Mouse (Mus musculus) neural tube, embryonic 13.5 days (tissue): Measurements from ENCODE around the gene Rap1gap. TPM values are rescaled to one million over a fixed set of nuclear protein-coding genes. Genes with fewer than 3 reads are reported as not detected.

Experiments
- ATAC-seq: fragments of 200-750 bp; cut with Nextera tagmentation; 2 replicates; pipeline ENCODE4 v1.8.0; 2017; ENCODE audit warnings: low read depth, mild to moderate bottlenecking, moderate TSS enrichment, moderate library complexity
- H3K27ac ChIP-seq: fragments of 300-500 bp; sonication (generic); replicated peaks from 2 replicates; pipeline ENCODE4 v1.5.1; 2015; ENCODE audit warnings: moderate library complexity, mild to moderate bottlenecking, inconsistent platforms
- H3K27me3 ChIP-seq: fragments of 300-500 bp; sonication (generic); 2 replicates; pipeline ENCODE4 v1.6.1; 2015; ENCODE audit warnings: mild to moderate bottlenecking, inconsistent platforms
- H3K36me3 ChIP-seq: fragments of 300-500 bp; sonication (generic); 2 replicates; pipeline ENCODE4 v1.6.1; 2015; ENCODE audit warnings: mild to moderate bottlenecking, inconsistent platforms
- H3K4me1 ChIP-seq: fragments of 300-500 bp; sonication (generic); replicated peaks from 2 replicates; pipeline ENCODE4 v1.6.1; 2015; ENCODE audit warnings: inconsistent platforms
- H3K4me2 ChIP-seq: fragments of 300-500 bp; sonication (generic); 2 replicates; pipeline ENCODE4 v1.6.1; 2015; ENCODE audit warnings: inconsistent platforms, mild to moderate bottlenecking, moderate library complexity
- H3K4me3 ChIP-seq: fragments of 300-500 bp; sonication (generic); 2 replicates; pipeline ENCODE4 v1.5.1; 2015; ENCODE audit warnings: mild to moderate bottlenecking, inconsistent platforms
- H3K9ac ChIP-seq: fragments of 300-500 bp; sonication (generic); 2 replicates; pipeline ENCODE4 v1.6.1; 2015; ENCODE audit warnings: moderate library complexity, mild to moderate bottlenecking, inconsistent platforms
- H3K9me3 ChIP-seq: fragments of 300-500 bp; sonication (generic); 2 replicates; pipeline ENCODE4 v1.6.1; 2016; ENCODE audit warnings: inconsistent platforms
- WGBS: fragments of 180-500 bp; shearing (Covaris S2); methylation state at CpG from one replicate; pipeline ENCODE4 v1.1.7; 2015; 5-methylcytosine and 5-hydroxymethylcytosine counted together
- polyA plus RNA-seq: library from polyadenylated mRNA; unstranded; fragments of >200 nt; fragmentation: Nextera tagmentation; extraction: Ambion mirVana; gene quantifications from 2 replicates; pipeline ENCODE4 v1.2.1, GENCODE M21; 2015

Gene Rap1gap
- polyA plus RNA-seq, 1 experiment from 2014 or later = 51.2 TPM

DNA sequence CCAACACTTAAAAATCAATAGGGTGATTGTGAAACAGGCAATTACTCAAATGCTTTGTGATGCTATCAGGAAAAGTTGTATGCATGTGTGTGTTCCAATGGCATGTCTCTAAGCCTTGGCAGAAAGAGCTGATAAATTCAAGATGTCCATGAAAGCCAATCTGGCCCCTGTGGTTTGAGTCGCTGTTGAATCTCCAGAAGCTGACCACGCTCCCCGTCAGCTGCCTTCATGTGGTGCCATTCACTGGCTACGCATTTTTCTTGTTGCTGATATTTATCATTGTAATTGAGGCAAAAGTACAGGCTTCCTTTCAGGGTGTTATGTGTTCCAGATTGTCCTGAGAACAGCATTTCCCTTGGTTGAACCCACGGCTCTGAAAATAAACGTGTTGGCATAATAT lies 16.9 kb upstream of the Rap1gap start:
- Histone ChIP-seq H3K27ac (no peak overlapping the region), H3K4me1 (no peaks in the 10 kb centered on the region), H3K4me3 (no peak overlapping the region), H3K9me3 (no peaks in the 10 kb centered on the region), H3K9ac (no peak overlapping the region), H3K4me2 (no peak overlapping the region), H3K36me3 (peaks cover 92% of the 10 kb centered on the region), H3K27me3 (no peaks in the 10 kb centered on the region)
- ATAC-seq = no peak
- WGBS = 77% methylated on average over 6 of the region's 6 CpGs

DNA sequence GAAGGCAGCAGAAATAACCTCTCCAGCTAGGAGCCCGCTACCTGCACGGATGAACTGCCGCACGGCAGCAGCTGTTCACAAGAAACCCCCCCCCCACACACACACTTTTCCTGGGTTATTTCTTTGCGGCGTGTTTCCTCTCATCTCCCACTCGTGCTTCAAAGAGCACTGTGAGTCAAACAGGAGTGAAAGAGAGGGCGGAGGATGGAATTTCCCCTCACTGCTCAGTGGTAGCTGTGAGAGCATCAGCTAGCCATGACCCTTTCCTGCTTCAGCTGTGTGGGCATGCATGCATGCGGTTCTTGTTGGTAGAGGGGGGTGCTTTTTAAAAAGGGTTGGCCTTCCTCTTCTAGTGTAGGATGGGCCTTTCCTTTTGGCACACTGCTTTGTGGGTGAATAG lies 16.3 kb upstream of the Rap1gap start:
- Histone ChIP-seq H3K9ac (no peak overlapping the region), H3K4me3 (no peak overlapping the region), H3K4me2 (no peak overlapping the region), H3K9me3 (no peaks in the 10 kb centered on the region), H3K27me3 (no peaks in the 10 kb centered on the region), H3K4me1 (no peaks in the 10 kb centered on the region), H3K27ac (no peak overlapping the region), H3K36me3 (peaks cover 94% of the 10 kb centered on the region)
- WGBS = 85% methylated on average over 9 of the region's 9 CpGs
- no peak for ATAC-seq

DNA sequence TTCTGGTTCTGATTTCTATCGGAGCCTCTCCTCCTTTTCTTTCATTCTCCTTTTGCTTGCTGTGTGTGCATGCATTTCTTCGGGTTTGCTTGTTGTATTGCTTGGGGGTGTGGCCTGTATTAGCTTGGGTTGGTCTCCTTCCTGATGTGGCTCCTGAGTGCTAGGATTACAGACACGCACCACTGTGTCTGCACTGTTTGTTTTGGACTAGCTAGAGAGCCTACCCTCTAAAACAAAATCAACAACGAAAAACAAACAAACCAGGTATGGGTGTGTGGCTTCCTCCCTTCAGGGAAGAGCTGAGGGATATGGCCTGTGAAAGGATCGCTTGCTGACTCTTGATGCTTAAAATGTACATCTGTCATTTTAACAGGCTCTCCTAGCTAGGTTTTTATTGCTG lies 13.6 kb upstream of the Rap1gap start:
- no peak for ATAC-seq
- Histone ChIP-seq H3K36me3 (peaks cover 92% of the 10 kb centered on the region), H3K4me2 (no peak overlapping the region), H3K4me1 (no peaks in the 10 kb centered on the region), H3K9ac (no peak overlapping the region), H3K27me3 (no peaks in the 10 kb centered on the region), H3K4me3 (no peak overlapping the region), H3K9me3 (no peaks in the 10 kb centered on the region), H3K27ac (no peak overlapping the region)
- 91% methylated on average over 5 of the region's 5 CpGs for WGBS

- Histone ChIP-seq H3K27me3 (no peaks in the 10 kb centered on the region), H3K4me2 (no peak overlapping the region), H3K4me1 (no peaks in the 10 kb centered on the region), H3K4me3 (no peak overlapping the region), H3K27ac (no peak overlapping the region), H3K36me3 (peaks cover 97% of the 10 kb centered on the region), H3K9ac (no peak overlapping the region), H3K9me3 (no peaks in the 10 kb centered on the region)
- no peak for ATAC-seq
- 98% methylated on average over 5 of the region's 5 CpGs for WGBS
Observed at GRCm38 (mm10) chr4:137652835-137653346, 11.6 kb upstream of the Rap1gap start.

GRCm38 (mm10) chr4:137655241-137656031 lies 9.1 kb upstream of the Rap1gap start:
- Histone ChIP-seq H3K4me1 (peaks cover 4% of the 10 kb centered on the region), H3K27me3 (no peaks in the 10 kb centered on the region), H3K27ac (no peak overlapping the region), H3K36me3 (peaks cover 75% of the 10 kb centered on the region), H3K4me2 (no peak overlapping the region), H3K9me3 (no peaks in the 10 kb centered on the region), H3K4me3 (no peak overlapping the region), H3K9ac (no peak overlapping the region)
- 73% methylated on average over 18 of the region's 18 CpGs for WGBS
- ATAC-seq = no peak

DNA sequence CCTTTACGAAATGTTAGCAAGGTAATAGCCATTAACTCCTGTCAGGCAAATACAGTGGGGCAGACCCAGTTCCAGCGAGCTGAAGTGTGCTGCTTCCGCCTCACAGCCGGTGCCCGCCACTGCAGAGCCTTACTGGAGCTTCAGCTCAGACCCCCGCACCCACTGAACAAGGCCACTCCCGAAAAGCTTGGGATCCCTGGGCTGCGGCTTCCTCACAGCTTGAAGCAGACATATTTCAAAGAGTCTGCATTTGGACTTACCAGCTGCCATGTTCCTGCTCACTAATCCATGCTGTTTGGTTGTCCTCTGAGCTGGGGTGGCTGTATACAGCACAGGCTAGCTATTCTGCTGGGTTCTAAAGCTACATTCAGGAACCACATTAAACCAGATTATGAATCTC lies 6.9 kb upstream of the Rap1gap start:
- 85% methylated on average over 8 of the region's 8 CpGs for WGBS
- H3K4me1 ChIP-seq = peaks cover 16% of the 10 kb centered on the region

GRCm38 (mm10) chr4:137659541-137659940 lies 5.0 kb upstream of the Rap1gap start:
- H3K4me1 ChIP-seq = peaks cover 25% of the 10 kb centered on the region
- peaks cover 14% of the 10 kb centered on the region for H3K27me3 ChIP-seq
- WGBS = 65% methylated on average over 4 of the region's 4 CpGs
- H3K36me3 ChIP-seq = peaks cover 36% of the 10 kb centered on the region
- no peak overlapping the region for H3K4me3 ChIP-seq
- ATAC-seq = no peak
- H3K27ac ChIP-seq = no peak overlapping the region
- no peaks in the 10 kb centered on the region for H3K9me3 ChIP-seq
- no peak overlapping the region for H3K4me2 ChIP-seq
- no peak overlapping the region for H3K9ac ChIP-seq

More for the DNA sequence above, 6.9 kb upstream of the Rap1gap start:
- Histone ChIP-seq H3K4me3 (no peak overlapping the region), H3K9me3 (no peaks in the 10 kb centered on the region), H3K9ac (no peak overlapping the region), H3K27me3 (no peaks in the 10 kb centered on the region; the same call in 1 of the 2 replicates), H3K36me3 (peaks cover 54% of the 10 kb centered on the region), H3K27ac (no peak overlapping the region), H3K4me2 (no peak overlapping the region)
- no peak for ATAC-seq

DNA sequence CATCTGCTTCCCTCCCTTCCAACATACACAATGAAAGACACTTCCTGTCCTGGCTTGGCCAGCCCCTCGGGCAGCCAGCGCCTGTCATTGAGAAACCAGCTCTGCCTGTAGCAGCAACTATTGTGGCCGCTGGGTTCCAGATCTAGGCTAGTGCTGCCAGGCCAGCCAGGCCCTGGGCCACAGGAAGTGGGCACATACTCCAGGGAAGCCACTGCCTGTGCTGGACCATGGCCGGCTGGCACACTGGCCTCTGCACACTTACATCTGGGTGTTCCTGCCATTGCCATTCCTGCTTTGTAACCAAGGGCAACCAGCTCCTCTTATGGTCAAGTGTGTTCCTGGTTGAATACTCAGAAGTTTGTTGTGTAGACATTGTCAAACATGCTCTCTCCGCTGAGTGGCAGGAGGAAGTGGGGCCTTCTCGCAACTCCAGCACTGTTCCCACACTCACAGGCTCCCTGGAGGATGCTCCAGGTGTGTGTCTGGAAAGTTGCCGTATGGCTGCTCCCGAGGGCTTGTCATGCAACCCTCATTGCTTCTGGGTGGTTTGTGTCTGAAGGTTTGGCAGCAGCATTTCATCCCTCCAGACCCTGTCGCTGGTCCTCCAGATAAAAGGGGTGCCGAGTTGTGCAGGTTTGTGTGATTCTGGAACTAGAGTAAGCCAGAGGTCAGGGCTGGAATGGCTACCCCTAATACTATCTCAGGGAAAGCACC lies 4.0 kb upstream of the Rap1gap start:
- no peak overlapping the region for H3K27ac ChIP-seq
- WGBS = 66% methylated on average over 10 of the region's 10 CpGs

GRCm38 (mm10) chr4:137661078-137661450 lies 3.5 kb upstream of the Rap1gap start:
- Histone ChIP-seq H3K4me3 (no peak overlapping the region), H3K27ac (no peak overlapping the region; the same call in 1 of the 2 replicates)

More for the DNA sequence above, 4.0 kb upstream of the Rap1gap start:
- Histone ChIP-seq H3K9ac (no peak overlapping the region), H3K36me3 (peaks cover 27% of the 10 kb centered on the region), H3K27me3 (peaks cover 16% of the 10 kb centered on the region), H3K4me2 (no peak overlapping the region), H3K9me3 (no peaks in the 10 kb centered on the region), H3K4me1 (peaks cover 33% of the 10 kb centered on the region), H3K4me3 (no peak overlapping the region)
- no peak for ATAC-seq

GRCm38 (mm10) chr4:137661547-137661946 lies 3.0 kb upstream of the Rap1gap start:
- Histone ChIP-seq H3K9me3 (no peaks in the 10 kb centered on the region), H3K4me2 (no peak overlapping the region), H3K27me3 (peaks cover 22% of the 10 kb centered on the region), H3K36me3 (peaks cover 16% of the 10 kb centered on the region), H3K9ac (no peak overlapping the region), H3K4me1 (peaks cover 38% of the 10 kb centered on the region), H3K4me3 (no peak overlapping the region), H3K27ac (peak overlapping the region; percentile 40)
- 68% methylated on average over 6 of the region's 6 CpGs for WGBS
- ATAC-seq = no peak

More at GRCm38 (mm10) chr4:137661078-137661450, 3.5 kb upstream of the Rap1gap start:
- H3K9me3 ChIP-seq = no peaks in the 10 kb centered on the region
- H3K36me3 ChIP-seq = peaks cover 21% of the 10 kb centered on the region
- H3K27me3 ChIP-seq = peaks cover 21% of the 10 kb centered on the region
- WGBS = 61% methylated on average over 2 of the region's 2 CpGs
- H3K4me1 ChIP-seq = peaks cover 34% of the 10 kb centered on the region
- ATAC-seq = no peak
- no peak overlapping the region for H3K9ac ChIP-seq
- no peak overlapping the region for H3K4me2 ChIP-seq

DNA sequence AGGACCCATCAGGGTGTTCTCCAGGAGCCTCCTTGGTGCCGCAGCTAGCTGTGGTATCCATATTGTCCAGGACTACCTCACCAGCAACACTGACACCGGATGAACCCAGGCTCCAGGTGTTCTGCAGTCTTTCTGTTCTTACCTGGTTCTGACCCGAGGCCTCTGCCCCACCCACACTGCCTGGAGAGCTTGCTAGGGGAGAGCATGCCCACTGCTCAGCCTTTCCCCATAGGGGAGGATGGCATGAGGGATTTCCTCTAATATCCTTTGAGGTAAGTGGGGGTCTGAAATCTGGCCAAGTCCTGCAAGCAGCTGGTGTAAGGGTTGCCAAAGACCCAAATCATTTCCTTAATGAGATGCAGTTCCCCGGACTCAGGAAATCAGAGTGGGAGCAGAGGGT lies 1.0 kb upstream of the Rap1gap start:
- no peak overlapping the region for H3K4me3 ChIP-seq
- H3K27me3 ChIP-seq = peaks cover 22% of the 10 kb centered on the region
- peaks cover 53% of the 10 kb centered on the region for H3K4me1 ChIP-seq
- H3K9me3 ChIP-seq = no peaks in the 10 kb centered on the region
- ATAC-seq = no peak
- no peak overlapping the region for H3K4me2 ChIP-seq
- H3K27ac ChIP-seq = no peak overlapping the region
- H3K36me3 ChIP-seq = no peaks in the 10 kb centered on the region
- WGBS = 82% methylated on average over 4 of the region's 4 CpGs
- no peak overlapping the region for H3K9ac ChIP-seq

DNA sequence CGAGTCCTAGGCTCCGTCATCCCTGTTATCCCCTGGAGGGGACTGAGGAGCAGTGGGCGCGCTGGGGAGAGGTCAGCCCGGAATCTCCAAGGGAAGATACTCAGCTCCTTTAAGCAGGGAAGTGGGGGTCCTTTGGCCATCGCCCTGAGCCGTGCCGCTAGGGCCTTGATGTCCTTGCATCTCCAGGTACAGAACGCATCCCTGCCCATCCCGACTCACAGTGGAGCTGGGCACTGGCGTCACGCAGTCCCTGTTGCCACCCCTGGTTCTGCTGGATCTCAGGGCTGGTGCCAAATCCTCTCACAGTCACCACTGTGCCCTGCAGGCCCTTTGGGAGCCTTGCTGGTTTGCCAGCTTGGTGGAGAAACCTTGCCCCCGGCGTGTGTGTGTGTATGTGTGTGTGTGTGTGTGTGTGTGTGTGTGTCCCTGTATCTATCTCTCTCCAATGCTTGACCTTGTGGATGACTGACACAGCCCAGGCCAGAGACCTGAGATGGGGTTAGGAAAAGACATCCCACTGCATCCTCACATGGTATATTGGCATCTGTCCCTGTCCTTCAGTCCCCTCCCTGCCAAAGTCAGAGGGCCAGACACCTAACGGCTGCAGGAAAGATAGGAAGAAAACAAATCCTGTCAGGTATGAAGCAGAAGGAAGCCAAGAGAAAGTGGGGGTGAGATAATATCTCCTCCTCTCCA lies 602 bp downstream of the Rap1gap start:
- Histone ChIP-seq H3K4me2 (peak overlapping the region; percentile 72), H3K36me3 (no peaks in the 10 kb centered on the region), H3K9me3 (no peaks in the 10 kb centered on the region), H3K9ac (peak overlapping the region; percentile 79), H3K4me3 (peak overlapping the region; percentile 56), H3K27ac (0 out of 2 replicates have a peak overlapping the region, but pooled peaks have one; percentile 34), H3K27me3 (peaks cover 22% of the 10 kb centered on the region), H3K4me1 (peaks cover 53% of the 10 kb centered on the region)
- ATAC-seq = peak; percentile 62; the same call in 1 of the 2 replicates
- 8% methylated on average over 15 of the region's 15 CpGs for WGBS
